28 mouse cellular contexts compared by ENCODE assay signal in genomic region chr19:46822491-46822890, GRCm38 (mm10).
"Had no signal": no experiment of that assay in that cellular context is flagged by ENCODE, and none has a peak within 500 bp of the region (broad histone marks: within the 10 kb centered on the region; RNA-seq: fewer than 3 reads in every experiment).

No protein-coding gene starts in this region.

- ATAC-seq: forebrain, embryonic 13.5 days; forebrain, embryonic 15.5 days; forebrain, embryonic 16.5 days; forebrain, postnatal 0 days had no signal

- H3K4me2 ChIP-seq: embryonic facial prominence, embryonic 12.5 days; embryonic facial prominence, embryonic 13.5 days; embryonic facial prominence, embryonic 15.5 days; forebrain, embryonic 12.5 days; forebrain, embryonic 13.5 days; forebrain, embryonic 15.5 days had no signal

- H3K4me1 ChIP-seq: embryonic facial prominence, embryonic 12.5 days; embryonic facial prominence, embryonic 13.5 days; embryonic facial prominence, embryonic 15.5 days; forebrain, embryonic 12.5 days; forebrain, embryonic 13.5 days; forebrain, embryonic 15.5 days had no signal

- H3K27ac ChIP-seq: embryonic facial prominence, embryonic 10.5 days; embryonic facial prominence, embryonic 12.5 days; embryonic facial prominence, embryonic 13.5 days; embryonic facial prominence, embryonic 15.5 days; forebrain, embryonic 12.5 days; forebrain, embryonic 13.5 days; forebrain, embryonic 15.5 days; gastrocnemius, adult 2 months; heart, adult 2 months had no signal

- H3K36me3 ChIP-seq: embryonic facial prominence, embryonic 10.5 days; embryonic facial prominence, embryonic 12.5 days; embryonic facial prominence, embryonic 13.5 days; embryonic facial prominence, embryonic 15.5 days; forebrain, embryonic 12.5 days; forebrain, embryonic 15.5 days had no signal

- H3K4me3 ChIP-seq: embryonic facial prominence, embryonic 10.5 days; embryonic facial prominence, embryonic 12.5 days; embryonic facial prominence, embryonic 13.5 days; embryonic facial prominence, embryonic 15.5 days; erythroblast, embryonic 14.5 days; forebrain, embryonic 12.5 days; forebrain, embryonic 13.5 days; forebrain, embryonic 15.5 days; gastrocnemius, adult 2 months; heart, adult 2 months had no signal

- H3K27me3 ChIP-seq: embryonic facial prominence, embryonic 12.5 days; embryonic facial prominence, embryonic 13.5 days; embryonic facial prominence, embryonic 15.5 days; forebrain, embryonic 12.5 days; forebrain, embryonic 13.5 days; forebrain, embryonic 15.5 days had no signal

- DNase-seq: cerebellum, adult 18-20 months; cerebellum, adult 2 months; cerebellum, adult 8-10 months; cerebellum, adult 9-10 months; cerebellum, adult 9-11 months; cerebellum, postnatal 10 days; cerebellum, postnatal 14 days; cerebellum, postnatal 25 days; cerebellum, postnatal 36 days; embryo, embryonic 11 days; forebrain, postnatal 0 days; gastrocnemius, adult 2 months; gastrocnemius, postnatal 10 days; gastrocnemius, postnatal 14 days; gastrocnemius, postnatal 25 days; gastrocnemius, postnatal 36 days; heart, adult 11 months; heart, adult 18-20 months; heart, adult 2 months had no signal

- H3K9me3 ChIP-seq: embryonic facial prominence, embryonic 10.5 days; embryonic facial prominence, embryonic 12.5 days; embryonic facial prominence, embryonic 13.5 days; embryonic facial prominence, embryonic 15.5 days; forebrain, embryonic 12.5 days; forebrain, embryonic 13.5 days; forebrain, embryonic 15.5 days had no signal

- H3K9ac ChIP-seq: embryonic facial prominence, embryonic 12.5 days; embryonic facial prominence, embryonic 13.5 days; embryonic facial prominence, embryonic 15.5 days; forebrain, embryonic 12.5 days; forebrain, embryonic 13.5 days; forebrain, embryonic 15.5 days; forebrain, postnatal 0 days had no signal
